Mouse (Mus musculus) myocyte (in vitro differentiated cells): Measurements from ENCODE around the gene Agtrap. TPM values are rescaled to one million over a fixed set of nuclear protein-coding genes. Genes with fewer than 3 reads are reported as not detected.
A peak's percentile ranks its signal among the peaks of the same experiment; 100 is the strongest.
"Not testable (repeated sequence)": the region's sequence is repeated elsewhere in the genome, so short reads cannot be mapped to it uniquely, and the experiment has no call there.

Experiments
- H3K27me3 ChIP-seq: one replicate; pipeline ENCODE4 v1.6.1; 2011; ENCODE audit not compliant: control insufficient read depth, insufficient read depth, insufficient read length
- H3K36me3 ChIP-seq: one replicate; pipeline ENCODE4 v1.6.1; 2011; ENCODE audit not compliant: control insufficient read depth, insufficient read depth
- H3K4me2 ChIP-seq: one replicate; pipeline ENCODE4 v1.6.1; 2011; ENCODE audit warnings: low read depth, control low read depth
- H3K4me3 ChIP-seq: one replicate; pipeline ENCODE4 v1.5.1; 2011; ENCODE audit warnings: mild to moderate bottlenecking, control low read depth, moderate library complexity
- H3K79me2 ChIP-seq: one replicate; pipeline ENCODE4 v1.6.1; 2011; ENCODE audit not compliant: control insufficient read depth, insufficient read depth
- H3ac ChIP-seq: one replicate; pipeline ENCODE4 v1.6.1; 2011; ENCODE audit not compliant: control insufficient read depth, insufficient read length
- CEBPB ChIP-seq: IDR thresholded peaks from 2 replicates; pipeline ENCODE4 v1.6.1; 2011; ENCODE audit warnings: mild to moderate bottlenecking, moderate library complexity; ENCODE audit not compliant: poor library complexity, insufficient read depth, severe bottlenecking
- E2F4 ChIP-seq: IDR thresholded peaks from one replicate; pipeline ENCODE4 v1.6.1; 2011; ENCODE audit warnings: mild to moderate bottlenecking, control low read depth, moderate library complexity; ENCODE audit not compliant: insufficient read depth
- MAX ChIP-seq: IDR thresholded peaks from one replicate; pipeline ENCODE4 v1.6.1; 2011; ENCODE audit warnings: low read depth, mild to moderate bottlenecking, control low read depth
- MYOD1 ChIP-seq, 3 experiments: IDR thresholded peaks; one replicate each; pipeline ENCODE4 v1.6.1; 2011; ENCODE audit warnings: control low read depth in 2 of 3, low read depth in 2 of 3, mild to moderate bottlenecking in 2 of 3, moderate library complexity in 1 of 3; ENCODE audit not compliant: insufficient read length in 2 of 3, control insufficient read depth in 1 of 3
- MYOG ChIP-seq, 3 experiments: IDR thresholded peaks; one replicate each; pipeline ENCODE4 v1.6.1; 2011; ENCODE audit warnings: control low read depth in 2 of 3, low read depth in 2 of 3, mild to moderate bottlenecking in 2 of 3; ENCODE audit not compliant: insufficient read length in 2 of 3, control insufficient read depth in 1 of 3, insufficient read depth in 1 of 3
- POLR2A ChIP-seq: IDR thresholded peaks from one replicate; pipeline ENCODE4 v1.6.1; 2011; ENCODE audit warnings: low read depth, mild to moderate bottlenecking, control low read depth, moderate library complexity; ENCODE audit not compliant: insufficient read length
- POLR2AphosphoS2 ChIP-seq: IDR thresholded peaks from one replicate; pipeline ENCODE4 v1.6.1; 2011; ENCODE audit warnings: low read depth, control low read depth; ENCODE audit not compliant: insufficient read length
- REST ChIP-seq: IDR thresholded peaks from one replicate; pipeline ENCODE4 v1.6.1; 2011; ENCODE audit warnings: mild to moderate bottlenecking, control low read depth, moderate library complexity; ENCODE audit not compliant: insufficient read depth, insufficient read length
- SRF ChIP-seq: IDR thresholded peaks from one replicate; pipeline ENCODE4 v1.6.1; 2011; ENCODE audit warnings: low read depth; ENCODE audit not compliant: control insufficient read depth, insufficient read length
- TCF12 ChIP-seq: IDR thresholded peaks from one replicate; pipeline ENCODE4 v1.6.1; 2011; ENCODE audit warnings: mild to moderate bottlenecking, control low read depth; ENCODE audit not compliant: poor library complexity, insufficient read depth, severe bottlenecking
- TCF3 ChIP-seq: IDR thresholded peaks from one replicate; pipeline ENCODE4 v1.6.1; 2011; ENCODE audit warnings: low read depth, control low read depth; ENCODE audit not compliant: insufficient read length
- USF1 ChIP-seq: IDR thresholded peaks from one replicate; pipeline ENCODE4 v1.6.1; 2011; ENCODE audit warnings: low read depth, mild to moderate bottlenecking, control low read depth, moderate library complexity
- polyA plus RNA-seq: library from polyadenylated mRNA; unstranded; fragments of >200 nt; fragmentation: generic; extraction: Trizol; gene quantifications from one replicate; pipeline ENCODE4 v1.2.1, GENCODE M21; 2012; ENCODE audit warnings: missing spikeins

Agtrap gene
- polyA plus RNA-seq, 1 experiment = 10.9 TPM

DNA sequence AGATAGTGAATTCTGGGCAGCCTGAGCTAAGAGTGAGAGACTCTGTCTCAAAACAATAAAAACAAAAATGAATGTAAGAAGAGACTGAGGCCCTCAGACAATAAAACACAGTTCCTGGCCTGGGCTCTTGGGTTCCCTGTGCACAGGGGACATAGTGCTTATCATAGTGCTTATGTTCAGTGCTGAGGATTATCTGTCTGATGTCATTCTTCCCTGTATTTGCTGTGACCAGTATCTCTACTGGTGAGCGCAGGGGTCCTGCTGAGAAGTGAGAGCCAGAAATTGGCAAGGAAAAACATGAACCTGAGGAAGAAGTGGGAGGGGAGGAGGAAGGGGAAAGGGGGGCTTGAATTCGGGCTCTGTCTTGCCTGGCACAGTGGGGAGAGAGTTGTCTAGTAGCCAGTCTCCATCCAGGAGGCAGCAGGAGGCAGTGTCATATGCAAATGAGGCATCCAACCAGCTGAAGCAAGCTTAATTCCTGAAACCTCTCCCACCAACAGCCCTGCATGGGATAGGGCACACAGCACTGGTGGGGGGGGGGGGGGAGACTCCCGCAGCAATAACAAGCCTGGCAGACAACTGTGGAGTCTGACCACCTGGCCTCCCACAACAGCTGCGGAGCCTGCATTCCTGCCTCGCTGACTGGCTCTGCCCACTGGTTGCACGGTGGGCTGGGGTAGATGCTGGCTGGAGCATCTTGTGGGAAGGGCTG, 34.3 kb upstream of the Agtrap start:
- Histone ChIP-seq H3K4me3 (no peak overlapping the region), H3K79me2 (no peaks in the 10 kb centered on the region), H3ac (no peak overlapping the region), H3K27me3 (no peaks in the 10 kb centered on the region), H3K4me2 (peak overlapping the region; percentile 12), H3K36me3 (no peaks in the 10 kb centered on the region)
- TF ChIP-seq MYOD1 (IDR thresholded peaks at IDR 0.05; ENCODE audit: control insufficient read depth in 1 of 3, insufficient read length in 2 of 3, low read depth in 2 of 3) (peak in 2 of 3 experiments; percentile 94 to 97), POLR2A (no peak), USF1 (no peak), TCF12 (peak; percentile 78), REST (no peak), MYOG (IDR thresholded peaks at IDR 0.05; ENCODE audit: control insufficient read depth in 1 of 3, insufficient read depth in 1 of 3, insufficient read length in 2 of 3, low read depth in 2 of 3) (peak in 2 of 3 experiments; percentile 97 to 98), TCF3 (peak; percentile 91)

DNA sequence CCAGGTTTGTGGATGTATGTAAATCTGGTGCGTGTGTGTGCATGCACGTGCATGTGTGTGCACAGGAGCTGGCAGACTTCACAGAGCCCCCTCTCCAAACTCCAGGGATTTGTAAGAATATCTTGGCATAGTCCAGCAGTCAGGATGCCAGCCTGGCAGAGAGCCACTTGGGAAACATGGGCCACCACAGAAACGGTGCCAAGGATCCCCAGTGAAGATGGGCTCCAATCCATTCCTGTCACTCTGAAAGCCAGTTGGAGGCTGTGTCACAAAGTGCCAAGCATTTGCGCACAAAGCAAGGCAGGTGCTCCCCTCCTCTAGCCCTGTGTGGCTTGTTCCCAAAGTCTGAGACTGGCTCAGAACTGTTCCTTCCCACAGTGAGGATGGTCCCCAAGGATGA, 33.5 kb upstream of the Agtrap start:
- Histone ChIP-seq H3K27me3 (no peaks in the 10 kb centered on the region), H3K36me3 (no peaks in the 10 kb centered on the region), H3K4me3 (no peak overlapping the region), H3K4me2 (no peak overlapping the region), H3K79me2 (no peaks in the 10 kb centered on the region), H3ac (no peak overlapping the region)
- TF ChIP-seq TCF12 (no peak), POLR2AphosphoS2 (no peak), USF1 (no peak), E2F4 (no peak), POLR2A (no peak), CEBPB (no peak)

DNA sequence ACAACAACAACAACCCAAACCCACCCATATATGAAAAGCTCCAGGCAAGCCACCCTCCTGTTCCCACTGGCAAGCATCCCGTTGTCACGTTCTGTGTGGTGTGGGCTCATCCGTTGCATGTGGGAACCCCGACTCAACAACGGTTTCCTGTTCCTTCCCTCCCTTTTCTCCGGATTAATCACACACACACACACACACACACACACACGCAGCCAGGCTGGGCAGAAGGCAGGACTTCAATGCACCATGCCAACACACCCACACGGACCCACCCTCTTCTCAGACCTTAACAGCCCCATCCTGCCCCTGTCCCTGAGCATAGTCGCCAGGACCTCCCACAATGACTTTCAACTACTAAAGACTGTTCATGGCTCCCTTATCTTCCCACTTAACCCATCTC, 32.7 kb upstream of the Agtrap start:
- Histone ChIP-seq H3K79me2 (no peaks in the 10 kb centered on the region), H3K4me3 (no peak overlapping the region), H3ac (no peak overlapping the region), H3K4me2 (no peak overlapping the region), H3K27me3 (no peaks in the 10 kb centered on the region), H3K36me3 (no peaks in the 10 kb centered on the region)
- TF ChIP-seq SRF (no peak), TCF12 (no peak), MYOD1 (IDR thresholded peaks at IDR 0.05; ENCODE audit: control insufficient read depth in 1 of 3, insufficient read length in 2 of 3, low read depth in 2 of 3) (no peak), REST (no peak), POLR2A (no peak), MAX (no peak), MYOG (IDR thresholded peaks at IDR 0.05; ENCODE audit: control insufficient read depth in 1 of 3, insufficient read depth in 1 of 3, insufficient read length in 2 of 3, low read depth in 2 of 3) (no peak), USF1 (no peak), E2F4 (no peak), POLR2AphosphoS2 (no peak), TCF3 (no peak)

DNA sequence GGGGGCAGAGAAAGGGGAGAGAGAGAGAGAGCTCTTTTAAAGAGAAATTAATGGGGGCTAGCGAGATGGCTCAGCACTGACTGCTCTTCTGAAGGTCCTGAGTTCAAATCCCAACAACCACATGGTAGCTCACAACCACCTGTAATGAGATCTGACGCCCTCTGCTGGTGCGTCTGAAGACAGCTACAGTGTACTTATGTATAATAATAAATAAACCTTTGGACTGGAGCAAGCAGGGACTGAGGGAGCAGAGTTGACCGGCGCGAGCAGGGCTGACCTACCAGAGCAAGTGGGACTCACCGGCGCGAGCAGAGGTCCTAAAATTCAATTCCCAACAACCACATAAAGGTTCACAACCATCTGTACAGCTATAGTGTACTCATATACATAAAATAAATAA, 31.7 kb upstream of the Agtrap start:
- not testable (repeated sequence) for H3K36me3 ChIP-seq, H3K27me3 ChIP-seq, H3K4me3 ChIP-seq, H3K79me2 ChIP-seq, H3ac ChIP-seq, H3K4me2 ChIP-seq

DNA sequence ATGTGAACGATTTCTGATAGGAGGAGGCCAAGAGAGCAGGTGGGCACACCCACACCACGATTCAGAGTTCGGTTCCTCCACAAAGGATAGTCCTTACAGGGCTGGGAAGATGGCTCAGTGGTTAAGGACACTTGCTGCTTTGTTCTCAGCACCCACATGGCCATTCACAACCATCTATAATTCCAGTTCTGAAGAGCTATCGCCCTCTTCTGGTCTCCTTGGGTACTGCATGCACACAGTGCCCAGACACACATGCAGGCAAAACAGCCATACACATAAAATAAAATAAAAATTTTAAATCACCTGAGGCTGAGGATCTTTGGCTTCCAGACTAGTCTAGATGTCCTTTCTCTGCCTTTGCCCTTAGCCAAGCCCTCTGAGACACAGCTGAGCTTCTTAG, 29.6 kb upstream of the Agtrap start:
- Histone ChIP-seq H3K4me2 (no peak overlapping the region), H3K27me3 (peaks cover 6% of the 10 kb centered on the region), H3ac (no peak overlapping the region), H3K4me3 (no peak overlapping the region), H3K79me2 (no peaks in the 10 kb centered on the region), H3K36me3 (no peaks in the 10 kb centered on the region)
- no peak for TF ChIP-seq TCF3
- no peak for TF ChIP-seq REST
- no peak for TF ChIP-seq E2F4
- TF ChIP-seq POLR2A = no peak
- TF ChIP-seq TCF12 = no peak
- no peak for TF ChIP-seq MYOD1 (IDR thresholded peaks at IDR 0.05; ENCODE audit: control insufficient read depth in 1 of 3, insufficient read length in 2 of 3, low read depth in 2 of 3)
- TF ChIP-seq USF1 = no peak
- no peak for TF ChIP-seq MYOG (IDR thresholded peaks at IDR 0.05; ENCODE audit: control insufficient read depth in 1 of 3, insufficient read depth in 1 of 3, insufficient read length in 2 of 3, low read depth in 2 of 3)
- no peak for TF ChIP-seq MAX
- no peak for TF ChIP-seq POLR2AphosphoS2
- TF ChIP-seq SRF = no peak
- no peak for TF ChIP-seq CEBPB
